Mouse (Mus musculus) heart, postnatal 0 days (tissue): ENCODE results near the gene Specc1l. TPM values are rescaled to one million over a fixed set of nuclear protein-coding genes. Genes with fewer than 3 reads are reported as not detected.
"Not testable (repeated sequence)": the region's sequence is repeated elsewhere in the genome, so short reads cannot be mapped to it uniquely, and the experiment has no call there.

Source experiments
- ATAC-seq: fragments of 200-750 bp; cut with Nextera tagmentation; 2 replicates; pipeline ENCODE4 v1.8.0; 2017; ENCODE audit warnings: low read depth, moderate number of reproducible peaks, moderate library complexity; ENCODE audit not compliant: insufficient read depth
- DNase-seq: peaks from one replicate; pipeline ENCODE4 v3.0.0-alpha.2; 2016; ENCODE audit warnings: low spot score
- H3K27ac ChIP-seq: fragments of 300-500 bp; sonication (generic); 2 replicates; pipeline ENCODE4 v1.5.1; 2014; ENCODE audit warnings: low read depth, mild to moderate bottlenecking
- H3K27me3 ChIP-seq: fragments of 300-500 bp; sonication (generic); 2 replicates; pipeline ENCODE4 v1.6.1; 2014; ENCODE audit warnings: low read length, mixed read lengths; ENCODE audit not compliant: control insufficient read depth, insufficient read depth
- H3K36me3 ChIP-seq: fragments of 300-500 bp; sonication (generic); replicated peaks from 2 replicates; pipeline ENCODE4 v1.6.1; 2014; ENCODE audit warnings: low read length, mixed read lengths; ENCODE audit not compliant: control insufficient read depth, insufficient read depth
- H3K4me1 ChIP-seq: fragments of 300-500 bp; sonication (generic); 2 replicates; pipeline ENCODE4 v1.6.1; 2014; ENCODE audit warnings: antibody characterized with exemption; ENCODE audit not compliant: control insufficient read depth, insufficient read depth
- H3K4me2 ChIP-seq: fragments of 300-500 bp; sonication (generic); 2 replicates; pipeline ENCODE4 v1.6.1; 2014; ENCODE audit warnings: low read depth, mild to moderate bottlenecking, low read length, moderate library complexity
- H3K4me3 ChIP-seq: fragments of 300-500 bp; sonication (generic); 2 replicates; pipeline ENCODE4 v1.5.1; 2014; ENCODE audit warnings: low read depth, low read length
- H3K9ac ChIP-seq: fragments of 300-500 bp; sonication (generic); replicated peaks from 2 replicates; pipeline ENCODE4 v1.6.1; 2014; ENCODE audit warnings: low read depth, low read length, mixed read lengths
- H3K9me3 ChIP-seq: fragments of 300-500 bp; sonication (generic); replicated peaks from 2 replicates; pipeline ENCODE4 v1.6.1; 2016; ENCODE audit warnings: low read length; ENCODE audit not compliant: control insufficient read depth
- CTCF ChIP-seq: IDR thresholded peaks from 2 replicates; pipeline ENCODE4 v1.5.1; 2016; ENCODE audit warnings: antibody characterized with exemption, control low read depth, low read depth
- EP300 ChIP-seq: IDR thresholded peaks from 2 replicates; pipeline ENCODE4 v1.6.1; 2016; ENCODE audit warnings: antibody characterized with exemption, low read depth
- WGBS: fragments of 180-500 bp; shearing (Covaris S2); extraction: QIAGEN DNeasy Blood & Tissue Kit; methylation state at CpG from one replicate; pipeline ENCODE4 v1.1.7; 2014; 5-methylcytosine and 5-hydroxymethylcytosine counted together
- polyA plus RNA-seq: library from polyadenylated mRNA; unstranded; fragments of >200 nt; fragmentation: Nextera tagmentation; extraction: Ambion mirVana; gene quantifications from 2 replicates; pipeline ENCODE4 v1.2.1, GENCODE M21; 2015
- total RNA-seq: library from RNA; depleted of rRNA; stranded (reverse); fragments of >200 nt; gene quantifications from 2 replicates; pipeline ENCODE4 v1.2.3, GENCODE M21; 2014; ENCODE audit warnings: low replicate concordance; rRNA removed

The Specc1l gene
- total and polyA plus RNA-seq, 2 experiments from 2014 or later, result 13.3 to 23.4 TPM

DNA sequence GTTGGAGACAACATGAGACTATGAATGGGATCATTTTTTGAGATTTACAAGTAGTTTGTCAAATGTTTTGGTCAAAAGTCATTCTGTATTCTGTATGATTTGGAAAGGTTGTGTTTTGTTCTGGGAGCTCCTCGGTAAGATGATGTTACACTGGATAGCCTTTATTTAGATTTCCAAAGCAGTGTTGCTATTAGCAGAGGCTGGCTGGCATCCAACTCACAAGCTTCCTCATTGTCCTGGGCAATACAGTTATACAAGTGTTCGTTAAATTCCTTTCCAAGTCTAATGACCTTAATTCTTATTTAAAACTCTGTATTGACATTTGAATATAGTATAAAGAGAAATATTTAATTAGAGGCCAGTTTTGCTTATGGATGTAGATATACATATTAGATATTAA is 133.4 kb downstream of the Specc1l start:
- H3K27ac ChIP-seq, result peak overlapping the region; percentile 62
- H3K9me3 ChIP-seq, result 0 out of 2 replicates have a peak, but pooled peaks cover 4% of the 10 kb centered on the region

DNA sequence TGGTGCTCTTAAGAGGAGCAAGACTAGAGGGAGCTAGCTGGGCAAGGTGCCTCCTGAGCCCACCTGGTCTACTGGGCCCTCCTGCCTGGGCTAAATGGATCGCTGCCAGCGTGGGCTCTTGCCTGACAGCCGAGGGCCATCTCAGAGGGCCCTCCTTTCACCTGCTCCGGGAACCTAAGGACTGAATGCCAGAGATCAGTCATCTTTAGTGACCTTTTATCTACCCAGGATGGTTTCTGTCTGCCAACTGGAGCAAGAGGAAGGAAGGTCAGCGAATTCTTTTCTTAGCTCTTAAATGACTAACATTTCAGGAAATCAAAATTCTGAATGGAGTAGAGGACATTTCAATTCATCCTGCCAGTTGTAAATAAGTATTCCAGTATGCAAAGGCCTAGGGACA is 138.7 kb downstream of the Specc1l start:
- H3K27ac ChIP-seq, result 0 out of 2 replicates have a peak overlapping the region, but pooled peaks have one; percentile 30
- 0 out of 2 replicates have a peak, but pooled peaks cover 4% of the 10 kb centered on the region for H3K9me3 ChIP-seq
- ATAC-seq (no peak), DNase-seq (no peak)
- no peaks in the 10 kb centered on the region for H3K36me3 ChIP-seq
- TF ChIP-seq EP300 (no peak), CTCF (no peak)
- peaks cover 4% of the 10 kb centered on the region; the same call in 1 of the 2 replicates for H3K4me1 ChIP-seq
- H3K9ac ChIP-seq, result no peak overlapping the region
- WGBS, result 61% methylated on average over 5 of the region's 5 CpGs
- H3K4me3 ChIP-seq, result no peak overlapping the region
- no peak overlapping the region for H3K4me2 ChIP-seq
- no peaks in the 10 kb centered on the region for H3K27me3 ChIP-seq

More for the DNA sequence above, 133.4 kb downstream of the Specc1l start:
- Histone ChIP-seq H3K9ac (no peak overlapping the region), H3K4me1 (peaks cover 14% of the 10 kb centered on the region), H3K4me3 (no peak overlapping the region), H3K36me3 (no peaks in the 10 kb centered on the region), H3K27me3 (no peaks in the 10 kb centered on the region), H3K4me2 (no peak overlapping the region)
- 0 out of 2 replicates have a peak, but pooled peaks have one; percentile 60 for ATAC-seq
- 12% methylated on average over 2 of the region's 2 CpGs for WGBS
- DNase-seq, result peak; percentile 67
- no peak for TF ChIP-seq EP300
- no peak for TF ChIP-seq CTCF

DNA sequence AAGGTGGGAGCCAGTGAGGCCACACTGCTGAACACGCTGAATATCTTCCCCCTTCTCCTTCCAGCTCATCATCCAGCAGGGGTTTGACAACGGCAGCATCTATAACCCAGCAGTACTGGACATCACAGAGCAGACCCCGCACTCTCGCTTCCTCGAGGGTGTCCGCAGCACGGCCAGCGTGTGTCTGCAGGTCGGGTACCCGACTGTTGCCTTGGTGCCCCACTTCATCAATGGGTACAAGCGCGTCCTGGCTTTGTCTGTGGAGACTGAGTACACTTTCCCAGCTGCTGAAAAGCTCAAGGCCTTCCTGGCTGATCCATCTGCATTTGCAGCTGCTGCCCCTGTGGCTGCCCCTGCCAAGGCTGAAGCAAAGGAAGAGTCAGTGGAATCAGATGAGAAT is 140.7 kb downstream of the Specc1l start:
- H3K27ac ChIP-seq, result no peak overlapping the region
- H3K9me3 ChIP-seq, result no peaks in the 10 kb centered on the region
- H3K36me3 ChIP-seq, result no peaks in the 10 kb centered on the region
- H3K27me3 ChIP-seq, result no peaks in the 10 kb centered on the region
- no peak overlapping the region for H3K4me2 ChIP-seq
- no peak overlapping the region for H3K9ac ChIP-seq
- TF ChIP-seq CTCF (no peak), EP300 (no peak)
- H3K4me3 ChIP-seq, result no peak overlapping the region
- ATAC-seq (no peak), DNase-seq (no peak)
- WGBS, result 86% methylated on average over 12 of the region's 12 CpGs
- peaks cover 5% of the 10 kb centered on the region; the same call in 1 of the 2 replicates for H3K4me1 ChIP-seq

DNA sequence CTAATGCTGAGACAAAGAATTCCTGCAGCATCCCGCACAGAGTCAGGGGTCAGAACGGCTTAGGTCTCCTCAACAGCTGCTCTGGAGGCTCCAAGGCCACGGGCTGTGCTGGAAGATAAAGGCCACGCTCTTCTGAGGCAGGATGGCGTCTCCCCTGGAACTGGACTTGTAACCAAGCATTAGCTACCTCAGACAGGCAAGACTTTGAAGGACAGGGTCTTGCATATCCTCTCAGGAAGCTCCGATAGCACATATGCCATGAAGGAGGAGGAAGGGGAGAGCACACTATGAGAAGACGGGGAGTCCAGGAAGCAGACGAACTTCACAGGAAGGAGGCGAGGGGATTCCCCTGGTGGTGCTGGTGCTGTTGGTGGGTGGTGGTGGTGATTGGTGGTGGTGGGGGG is 142.0 kb downstream of the Specc1l start:
- DNase-seq, H3K9me3 ChIP-seq, H3K36me3 ChIP-seq, H3K4me1 ChIP-seq, H3K9ac ChIP-seq, H3K27me3 ChIP-seq, H3K4me2 ChIP-seq, H3K4me3 ChIP-seq: not testable (repeated sequence)
- H3K27ac ChIP-seq, result peak overlapping the region; percentile 34; the same call in 1 of the 2 replicates
- ATAC-seq, result peak; percentile 44
- 44% methylated on average over 9 of the region's 9 CpGs for WGBS

DNA sequence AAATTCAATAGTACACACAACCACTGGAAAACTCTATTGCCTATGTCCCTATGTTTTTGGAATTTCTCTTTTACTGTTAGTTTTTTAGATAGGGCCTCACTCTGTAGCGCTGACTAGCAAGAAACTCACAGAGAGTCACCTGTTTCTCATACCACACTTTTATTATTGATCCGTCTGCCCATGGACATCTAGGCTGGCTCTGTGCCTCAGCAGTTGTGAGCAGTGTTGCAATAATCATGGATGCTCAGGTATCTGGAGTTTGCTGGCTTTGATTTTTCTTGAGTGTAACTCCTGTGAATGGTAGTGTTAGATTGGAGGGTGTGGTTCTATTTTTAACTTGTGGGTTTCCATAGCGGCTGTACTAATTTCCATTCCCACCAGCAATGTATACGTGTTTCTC is 143.5 kb downstream of the Specc1l start:
- Histone ChIP-seq H3K27me3 (no peaks in the 10 kb centered on the region), H3K4me3 (no peak overlapping the region), H3K4me1 (peaks cover 5% of the 10 kb centered on the region; the same call in 1 of the 2 replicates), H3K27ac (no peak overlapping the region), H3K4me2 (no peak overlapping the region), H3K9ac (no peak overlapping the region), H3K9me3 (no peaks in the 10 kb centered on the region), H3K36me3 (no peaks in the 10 kb centered on the region)
- TF ChIP-seq CTCF, result no peak
- TF ChIP-seq EP300, result no peak
- ATAC-seq (no peak), DNase-seq (no peak)
- 37% methylated on average over 4 of the region's 4 CpGs for WGBS

Other genes starting within 250 kb of the Specc1l start
- gene Gnaz, start 244.9 kb upstream of the Specc1l start, total RNA-seq, result 2.1 and 2.4 TPM in 2 replicates
- gene Gnaz, start 244.9 kb upstream of the Specc1l start, polyA plus RNA-seq, result 0.38 and 0.44 TPM in 2 replicates
- gene Rsph14, start 179.5 kb upstream of the Specc1l start, total RNA-seq, result 0.81 TPM in 1 of 2 replicates, not detected in the other
- 0.47 TPM in 1 of 2 replicates, not detected in the other for gene Rsph14, start 179.5 kb upstream of the Specc1l start, polyA plus RNA-seq
- 1.4 and 3.6 TPM in 2 replicates for gene Rab36, start 175.0 kb upstream of the Specc1l start, total RNA-seq
- 1.4 and 1.5 TPM in 2 replicates for gene Rab36, start 175.0 kb upstream of the Specc1l start, polyA plus RNA-seq
- 11.4 and 12.1 TPM in 2 replicates for gene Bcr, start 151.5 kb upstream of the Specc1l start, total RNA-seq
- 9.3 and 10.2 TPM in 2 replicates for gene Bcr, start 151.5 kb upstream of the Specc1l start, polyA plus RNA-seq
- 15.8 and 51.3 TPM in 2 replicates for gene Adora2a, start 104.8 kb downstream of the Specc1l start, total RNA-seq
- gene Adora2a, start 104.8 kb downstream of the Specc1l start, polyA plus RNA-seq, result 3.6 and 4.4 TPM in 2 replicates
- 0.66 TPM in 1 of 2 replicates, not detected in the other for gene Upb1, start 189.0 kb downstream of the Specc1l start, total RNA-seq
- gene Upb1, start 189.0 kb downstream of the Specc1l start, polyA plus RNA-seq, result 0.86 and 1.1 TPM in 2 replicates